Mouse (Mus musculus) C2C12 (cell line): ENCODE results near the gene Zc3h10.

Experiments
- CEBPB ChIP-seq: IDR thresholded peaks from one replicate; pipeline ENCODE4 v1.6.1; 2011; ENCODE audit warnings: low read depth, mild to moderate bottlenecking, control low read depth, moderate library complexity
- CTCF ChIP-seq: IDR thresholded peaks from one replicate; pipeline ENCODE4 v1.5.1; 2011; ENCODE audit not compliant: control insufficient read depth, insufficient read depth, insufficient read length
- FOSL1 ChIP-seq: IDR thresholded peaks from one replicate; pipeline ENCODE4 v1.8.0; 2011; ENCODE audit warnings: mild to moderate bottlenecking, low read length; ENCODE audit not compliant: poor library complexity, insufficient read depth, severe bottlenecking
- MAX ChIP-seq: IDR thresholded peaks from one replicate; pipeline ENCODE4 v1.6.1; 2011; ENCODE audit warnings: mild to moderate bottlenecking, control low read depth
- MYOG ChIP-seq: IDR thresholded peaks from one replicate; pipeline ENCODE4 v1.6.1; 2011; ENCODE audit not compliant: control insufficient read depth, insufficient read length; ENCODE audit errors: extremely low read depth
- USF1 ChIP-seq: IDR thresholded peaks from one replicate; pipeline ENCODE4 v1.6.1; 2011; ENCODE audit warnings: low read depth, mild to moderate bottlenecking, control low read depth, moderate library complexity

GRCm38 (mm10) chr10:128543100-128543499 lies 4.5 kb downstream of the Zc3h10 start:
- TF ChIP-seq CTCF (no peak), USF1 (no peak), FOSL1 (no peak), CEBPB (no peak), MYOG (no peak), MAX (no peak)
